Mouse (Mus musculus) retina, postnatal 1 day (tissue): ENCODE data around the gene Ankfn1.

ENCODE experiments used
- DNase-seq: peaks from one replicate; pipeline ENCODE4 v3.0.0-alpha.2; 2012

Ankfn1 gene

DNA sequence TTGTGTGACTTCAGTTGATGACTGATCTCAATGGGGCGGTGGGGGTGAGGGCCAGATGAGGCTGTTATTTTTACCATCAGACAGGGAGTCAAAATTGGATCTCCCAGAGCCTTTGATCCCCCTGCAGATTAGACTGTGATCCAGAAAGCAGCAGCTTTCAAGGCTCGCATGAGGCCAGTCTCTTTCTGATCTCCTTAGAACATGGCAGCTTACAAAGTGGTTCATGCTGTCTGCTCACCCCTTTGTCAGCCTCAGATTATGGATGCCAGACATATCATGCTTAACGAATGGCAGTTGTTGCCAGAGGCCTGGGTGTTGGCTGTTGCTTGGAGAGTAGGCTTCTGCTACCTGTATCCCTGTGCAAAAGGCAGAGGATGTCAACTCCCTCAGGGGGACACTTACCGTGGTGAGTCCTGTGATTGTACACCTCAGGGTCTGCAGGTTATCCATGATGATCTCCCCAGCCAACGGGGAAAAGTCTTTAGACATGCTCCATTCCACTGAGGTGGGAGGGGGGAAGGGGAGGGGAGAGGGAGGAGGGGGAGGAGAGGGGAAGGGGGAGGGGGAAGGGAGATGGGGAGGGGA, 321.7 kb downstream of the Ankfn1 start:
- peak; percentile 86 for DNase-seq

DNA sequence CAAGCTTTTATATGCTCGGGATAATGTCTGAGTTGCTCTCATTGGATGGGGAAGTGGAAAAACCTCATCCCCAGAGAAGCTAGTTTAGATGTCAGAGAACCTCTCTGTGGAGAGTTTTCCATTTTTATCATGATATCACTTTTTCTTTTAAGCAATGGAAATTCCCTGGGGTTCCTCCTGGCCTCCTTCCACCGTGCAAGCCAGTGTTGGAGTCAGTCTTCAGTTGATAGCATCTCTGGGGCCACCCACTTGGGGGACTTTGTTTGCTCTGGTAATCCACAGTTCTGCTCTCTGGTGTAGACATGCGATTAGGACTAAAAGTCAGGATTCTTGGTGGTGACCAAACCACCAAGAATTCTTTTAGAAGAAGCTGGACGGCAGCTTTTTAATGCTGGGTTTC, 322.8 kb downstream of the Ankfn1 start:
- no peak for DNase-seq

DNA sequence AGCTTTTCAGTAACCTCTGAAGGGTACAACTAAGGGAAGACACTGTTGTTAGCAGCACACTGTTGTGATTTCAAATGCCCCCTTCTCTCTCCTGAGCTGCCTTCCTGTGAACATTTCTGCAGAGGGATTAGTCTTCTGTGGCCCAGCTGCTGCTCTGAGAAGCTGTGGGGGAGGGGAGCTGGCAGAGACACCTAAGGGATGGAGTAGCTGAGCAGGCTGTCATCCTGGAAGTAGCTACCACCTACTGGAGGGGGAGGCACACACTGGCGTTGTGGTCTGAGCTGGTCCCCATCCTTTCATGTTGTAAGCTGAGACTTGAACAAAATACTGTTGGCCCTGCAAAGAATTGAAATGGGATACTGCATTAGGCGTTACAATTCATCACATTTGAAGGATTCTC, 324.6 kb downstream of the Ankfn1 start:
- peak; percentile 78 for DNase-seq

DNA sequence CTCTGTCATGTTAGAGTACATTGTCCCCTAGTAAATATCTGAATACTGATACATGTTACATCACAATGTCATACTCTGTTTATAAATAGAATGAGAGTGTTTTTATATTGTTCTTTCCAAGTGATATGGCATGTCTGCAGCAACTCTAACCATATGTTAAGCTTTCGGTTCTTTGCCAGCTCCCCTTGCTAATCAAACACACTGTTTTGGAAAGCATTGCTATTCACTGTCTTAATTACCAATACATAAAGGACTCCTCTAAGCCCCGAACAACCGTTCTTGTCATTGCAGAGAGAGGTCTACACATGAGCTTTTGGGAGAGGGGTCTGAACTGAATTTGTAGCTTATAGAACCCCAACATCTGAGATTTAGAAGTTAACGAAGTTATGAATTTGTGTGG, 327.0 kb downstream of the Ankfn1 start:
- no peak for DNase-seq

DNA sequence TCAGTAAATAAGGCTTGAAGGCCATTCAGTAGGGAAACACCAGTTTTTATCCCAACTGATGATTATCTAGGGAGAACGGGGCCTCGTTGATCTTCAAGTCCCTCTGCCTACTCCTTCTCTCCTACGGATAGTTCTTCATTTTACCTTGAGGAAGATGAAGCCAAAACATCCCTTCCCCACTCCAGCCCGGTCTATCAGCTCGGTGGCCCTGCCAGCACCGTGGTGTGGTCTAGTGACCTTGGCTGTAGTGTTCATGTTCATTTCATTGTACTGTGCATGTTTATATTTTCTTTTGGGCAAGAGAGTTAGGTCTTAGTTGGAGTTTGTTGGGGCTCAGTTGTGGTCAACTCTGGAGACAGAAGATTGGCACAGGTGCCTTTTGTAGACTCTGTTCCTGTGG, 328.5 kb downstream of the Ankfn1 start:
- no peak for DNase-seq

DNA sequence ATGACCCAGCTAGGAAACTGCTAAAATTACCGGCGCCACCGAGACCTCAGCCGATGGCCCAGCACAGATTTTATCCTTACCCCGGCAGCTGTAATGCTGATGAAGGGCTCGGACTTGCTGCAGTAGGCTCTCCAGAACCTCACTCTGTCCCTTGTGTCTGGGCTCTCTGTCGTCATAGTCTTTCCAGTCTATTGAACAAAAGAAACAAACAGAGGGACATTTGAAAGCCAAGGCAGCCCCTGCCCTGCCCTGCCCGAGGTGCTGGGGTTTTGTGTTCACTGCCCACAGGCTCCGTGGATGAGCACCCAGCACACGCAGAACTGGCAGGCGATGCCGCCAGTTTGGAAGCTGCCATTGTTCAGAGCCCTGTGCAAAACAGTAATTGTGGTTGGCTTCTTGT, 330.0 kb downstream of the Ankfn1 start:
- DNase-seq, result peak; percentile 21

DNA sequence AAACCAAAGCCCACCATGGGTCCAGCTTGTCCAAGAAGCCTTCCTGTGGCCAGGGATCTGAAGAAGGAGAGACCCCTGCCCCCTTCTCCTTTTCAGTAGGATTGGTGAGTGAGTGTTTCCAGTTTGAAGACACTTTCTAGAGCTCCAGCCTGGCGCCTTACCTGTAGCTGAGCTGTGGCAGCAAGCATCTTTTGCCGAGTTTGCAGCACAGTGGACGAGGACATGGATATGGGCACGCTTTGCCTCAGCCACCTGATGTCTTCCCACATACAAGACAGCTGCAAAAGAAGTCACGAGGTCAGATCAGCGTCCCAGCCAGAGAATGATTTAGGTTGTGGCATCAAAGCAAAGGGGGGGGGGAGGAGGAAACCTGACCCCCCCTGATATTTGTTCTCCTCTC, 336.9 kb downstream of the Ankfn1 start:
- DNase-seq, result no peak

DNA sequence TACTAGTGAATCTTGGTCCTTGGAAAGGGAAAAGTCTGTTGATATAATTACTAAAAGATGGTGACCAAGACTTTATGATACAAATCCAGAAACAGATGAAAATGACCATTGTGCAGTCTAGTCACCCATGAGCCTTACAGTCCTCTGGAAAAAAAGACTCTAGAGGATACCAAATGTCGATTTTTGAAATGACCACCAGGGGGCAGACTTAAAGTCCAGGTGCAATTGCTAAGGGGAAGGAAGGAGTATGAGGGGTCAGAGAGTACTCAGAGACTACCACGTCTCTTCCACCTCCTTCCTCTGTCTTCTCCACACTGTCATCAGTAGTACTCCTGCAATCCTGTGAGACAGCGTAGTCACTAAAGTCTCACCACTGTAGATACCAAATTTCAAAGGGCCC, 353.1 kb downstream of the Ankfn1 start:
- DNase-seq, result peak; percentile 63

DNA sequence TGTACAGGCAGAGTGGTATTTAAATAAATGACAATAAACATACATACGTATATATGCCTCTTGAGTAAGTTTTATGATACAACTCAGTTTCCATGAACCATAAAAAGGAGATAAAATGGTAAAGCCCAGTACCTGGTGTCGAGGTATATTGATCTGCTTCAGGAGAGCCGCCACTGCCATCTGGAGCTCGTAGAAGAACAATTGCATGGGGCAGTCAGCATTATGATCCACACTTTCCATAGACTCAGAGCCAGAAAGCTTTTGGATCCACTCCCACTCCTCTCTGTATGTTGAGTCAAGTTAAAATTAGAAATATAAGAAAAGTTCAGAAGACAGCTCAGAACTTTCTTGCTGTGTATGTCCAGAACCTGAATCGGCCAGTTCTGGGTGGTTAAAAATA, 354.8 kb downstream of the Ankfn1 start:
- DNase-seq, result no peak

DNA sequence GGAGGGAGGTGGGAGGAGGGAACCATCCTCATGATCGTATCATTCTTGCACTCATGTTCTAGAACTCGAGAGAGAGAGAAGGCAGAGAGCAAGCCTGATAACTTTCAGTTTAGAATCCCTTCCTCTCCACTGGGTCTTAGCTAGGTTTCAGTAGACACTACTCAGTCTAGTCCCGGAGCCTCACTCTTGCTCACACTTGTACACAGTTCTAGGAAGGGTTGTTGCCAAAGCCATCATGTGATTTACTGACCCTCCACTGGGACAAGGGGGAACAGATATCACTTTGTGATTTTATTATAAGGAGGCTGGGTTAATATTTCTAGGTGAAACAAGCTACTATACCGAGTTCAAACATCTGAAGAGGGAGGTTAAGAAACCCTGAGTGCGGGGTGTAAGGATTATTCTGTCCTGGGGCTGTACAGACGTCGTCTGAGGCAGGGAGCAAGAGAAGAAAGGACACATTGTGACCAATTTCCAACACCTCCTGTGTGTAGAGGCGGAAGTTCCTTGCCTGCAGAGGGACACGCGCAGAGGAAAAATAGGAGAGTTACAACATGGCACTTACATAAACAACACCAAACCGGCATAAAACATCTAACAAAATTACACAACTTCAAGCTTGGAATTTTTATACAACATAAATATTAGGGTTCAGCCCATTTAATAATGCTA, 356.6 kb downstream of the Ankfn1 start:
- no peak for DNase-seq

DNA sequence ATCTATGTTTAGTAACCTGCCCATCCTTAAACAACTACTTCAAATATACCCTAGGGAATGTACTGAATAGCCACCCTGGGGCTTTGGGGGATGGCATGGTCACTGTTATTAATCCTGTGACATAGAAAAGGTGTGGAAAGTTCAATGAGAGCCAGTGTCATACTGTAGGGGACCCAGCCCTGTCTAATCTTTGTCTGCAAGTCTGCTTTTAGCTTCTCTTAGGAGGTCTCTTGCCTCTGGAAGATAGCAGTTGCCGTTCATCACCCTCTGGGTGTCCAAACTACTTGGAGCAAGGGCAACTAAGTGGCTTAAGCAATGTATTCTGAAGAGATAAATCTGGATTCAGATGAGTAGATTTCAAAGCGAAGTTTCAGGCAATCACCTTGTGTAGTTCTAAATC, 357.6 kb downstream of the Ankfn1 start:
- no peak for DNase-seq

DNA sequence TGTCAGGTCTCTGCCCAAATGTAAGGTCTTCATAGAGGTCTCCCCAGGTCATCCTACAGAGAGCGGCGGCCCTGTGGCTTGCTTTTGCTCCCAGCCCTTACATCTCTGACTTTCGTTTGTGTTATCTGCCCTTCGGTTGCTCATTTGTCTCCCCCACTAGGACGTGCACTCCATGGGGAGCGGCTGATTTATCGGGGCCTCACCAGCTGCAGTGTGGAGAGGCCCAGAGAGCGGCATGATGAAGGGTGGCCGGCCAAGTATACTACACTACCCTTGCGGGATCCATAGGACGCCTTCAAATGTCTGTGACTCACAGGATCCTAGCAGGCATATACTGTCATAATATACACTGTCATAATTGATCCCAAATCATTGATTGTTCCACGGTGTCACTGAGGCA, 358.8 kb downstream of the Ankfn1 start:
- DNase-seq, result no peak

DNA sequence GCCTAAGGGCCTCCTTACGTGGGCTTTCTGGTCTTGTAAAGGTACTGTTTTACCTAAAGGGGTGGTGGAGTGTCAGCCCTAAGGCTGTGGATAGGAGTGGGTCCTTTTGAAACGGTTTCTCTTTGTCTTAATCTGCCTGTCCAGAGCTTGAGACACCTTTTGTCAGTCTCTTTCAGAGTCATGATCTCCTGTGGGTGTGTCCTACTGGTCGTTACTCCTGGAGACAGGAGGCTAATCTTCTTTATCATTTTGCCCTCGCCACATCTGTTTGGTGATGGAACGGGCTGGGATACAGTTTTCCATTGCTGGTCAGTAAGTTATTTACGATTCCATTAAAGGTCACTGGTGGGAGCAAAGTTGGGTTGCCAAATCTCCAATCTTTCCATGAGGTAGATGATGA, 360.7 kb downstream of the Ankfn1 start:
- DNase-seq, result no peak

DNA sequence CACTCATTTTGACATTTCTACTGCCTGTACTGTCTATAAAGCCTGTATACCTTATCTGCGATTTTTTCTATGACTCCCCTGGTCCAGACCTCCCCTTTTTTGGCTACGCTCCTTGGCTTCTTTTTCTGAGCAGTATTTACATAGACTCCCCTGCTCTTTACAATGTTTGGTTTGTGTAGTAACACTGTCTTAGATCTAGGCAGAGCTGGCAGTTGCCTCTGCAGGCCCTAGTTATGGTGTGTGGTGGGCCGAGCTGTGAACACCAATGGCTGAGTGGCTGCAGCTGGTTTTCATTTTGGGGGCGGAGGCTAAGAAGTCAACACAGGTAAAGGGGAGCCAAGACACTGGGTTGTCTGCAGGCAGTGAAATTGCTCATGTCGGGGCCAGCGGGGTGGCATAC, 368.7 kb downstream of the Ankfn1 start:
- DNase-seq, result no peak

DNA sequence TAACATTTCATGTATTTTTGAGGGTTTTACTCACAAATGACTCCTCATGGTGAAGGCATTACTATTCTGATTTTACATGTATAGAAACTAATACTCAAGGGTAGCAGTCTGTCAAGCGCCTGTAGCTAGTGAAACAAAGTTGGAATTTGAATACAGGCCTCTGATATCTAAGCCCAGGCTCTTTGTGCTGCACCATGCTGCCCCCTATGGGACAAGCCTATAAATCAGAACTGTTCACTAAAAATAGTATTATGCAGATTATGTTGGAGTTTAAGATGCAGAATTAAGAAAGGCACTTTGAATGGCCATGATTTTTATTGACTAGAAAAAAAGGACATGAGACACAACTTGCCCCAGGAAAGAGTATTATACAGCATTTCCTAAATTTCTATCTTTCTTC, 373.0 kb downstream of the Ankfn1 start:
- DNase-seq, result no peak

DNA sequence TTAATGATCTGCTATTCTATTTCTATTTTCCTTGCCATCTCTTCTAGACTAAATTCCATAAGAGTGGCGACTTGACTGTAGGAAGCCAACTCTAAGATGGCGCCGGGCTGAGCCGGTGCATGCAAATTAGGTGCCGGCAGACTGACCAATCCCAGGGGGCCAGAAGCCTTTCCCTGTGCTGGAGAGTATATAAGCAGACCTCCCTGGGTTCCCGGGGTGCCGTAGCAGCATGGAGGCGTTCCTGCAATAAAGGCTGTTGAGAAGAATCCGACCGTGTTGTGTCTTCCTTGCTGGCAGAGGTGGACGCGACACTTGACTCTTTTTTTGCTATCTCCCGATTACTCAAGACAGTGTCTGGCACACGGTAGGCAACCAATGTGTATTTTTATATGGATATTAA, 374.0 kb downstream of the Ankfn1 start:
- no peak for DNase-seq

DNA sequence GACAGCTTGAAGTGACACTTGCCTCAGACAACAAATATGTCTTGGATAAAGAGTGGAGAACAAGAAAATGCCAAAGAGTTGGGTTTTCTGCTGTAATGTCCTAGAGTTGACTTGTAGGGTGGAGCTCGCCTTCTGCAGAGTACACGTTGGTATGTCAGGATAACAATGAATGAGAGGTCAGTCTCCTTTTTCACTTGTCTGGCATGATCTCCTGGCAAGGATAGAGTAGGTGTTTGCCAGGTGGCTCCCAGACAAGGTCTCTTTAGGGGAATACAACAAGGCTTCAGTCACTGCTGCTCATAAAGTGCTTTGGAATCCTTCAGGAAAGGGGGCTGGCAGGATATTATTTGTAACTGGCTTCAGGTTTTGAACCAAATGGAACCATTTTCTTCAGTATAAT, 388.6 kb downstream of the Ankfn1 start:
- DNase-seq, result no peak

DNA sequence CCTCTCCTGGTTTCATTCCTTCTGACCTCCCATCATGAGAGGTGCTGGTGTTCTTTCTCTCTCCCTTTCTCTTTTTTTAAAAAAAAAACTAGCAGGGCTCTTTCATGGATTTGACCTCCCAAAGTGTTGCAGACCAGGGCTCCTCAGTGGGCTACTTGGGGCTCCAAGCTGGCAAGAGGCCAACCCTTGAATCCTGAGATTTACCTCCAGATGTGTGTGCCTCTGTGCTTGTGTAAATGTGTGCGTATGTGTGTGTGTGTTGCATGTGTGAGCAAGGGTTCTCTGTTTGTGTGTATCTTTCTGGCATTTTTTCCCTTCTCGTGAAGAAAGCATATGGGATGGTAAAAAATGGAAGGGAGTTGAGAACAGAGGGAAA, 394.8 kb downstream of the Ankfn1 start:
- DNase-seq, result no peak

DNA sequence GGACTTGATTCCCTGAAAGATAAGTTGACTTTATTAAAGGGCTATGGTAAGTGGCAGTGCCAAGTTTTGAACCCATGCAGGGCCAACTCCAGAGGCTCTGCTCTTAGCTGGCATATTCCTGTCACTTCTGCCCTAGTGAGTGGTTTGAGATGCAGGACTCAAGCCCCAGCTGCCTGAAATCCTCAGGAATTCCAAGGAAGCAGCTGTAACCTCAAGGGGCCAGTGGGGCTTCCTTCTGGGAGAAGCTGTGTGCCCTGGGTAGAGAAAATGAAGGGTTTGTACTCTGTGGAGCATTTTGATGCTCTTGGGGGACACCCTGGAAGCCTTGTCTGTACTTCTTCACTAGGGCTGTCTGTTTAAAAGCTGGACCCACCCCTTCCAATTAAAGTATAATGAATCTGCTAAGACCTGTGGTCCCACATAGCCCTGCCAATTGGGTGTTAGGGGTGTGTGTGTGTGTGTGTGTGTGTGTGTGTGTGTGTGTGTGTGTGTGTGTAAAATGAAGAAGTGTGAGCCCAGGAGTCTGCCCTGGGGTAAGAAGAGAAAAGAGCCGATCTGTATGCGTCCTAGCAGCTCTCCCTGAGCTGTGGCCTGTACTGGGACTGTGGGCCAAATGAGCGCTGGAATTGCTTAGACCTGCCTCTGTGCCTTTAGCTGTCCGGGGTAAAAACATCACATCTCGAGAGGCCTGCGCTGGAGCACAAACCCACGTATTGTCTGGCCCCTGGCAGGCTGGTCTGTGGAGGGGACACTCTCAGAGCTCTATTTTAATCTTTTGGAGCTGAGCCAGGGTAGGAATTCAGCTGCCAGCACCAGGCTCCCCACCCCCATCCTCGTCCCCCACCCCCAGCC, 395.4 kb downstream of the Ankfn1 start:
- peak; percentile 87 for DNase-seq

DNA sequence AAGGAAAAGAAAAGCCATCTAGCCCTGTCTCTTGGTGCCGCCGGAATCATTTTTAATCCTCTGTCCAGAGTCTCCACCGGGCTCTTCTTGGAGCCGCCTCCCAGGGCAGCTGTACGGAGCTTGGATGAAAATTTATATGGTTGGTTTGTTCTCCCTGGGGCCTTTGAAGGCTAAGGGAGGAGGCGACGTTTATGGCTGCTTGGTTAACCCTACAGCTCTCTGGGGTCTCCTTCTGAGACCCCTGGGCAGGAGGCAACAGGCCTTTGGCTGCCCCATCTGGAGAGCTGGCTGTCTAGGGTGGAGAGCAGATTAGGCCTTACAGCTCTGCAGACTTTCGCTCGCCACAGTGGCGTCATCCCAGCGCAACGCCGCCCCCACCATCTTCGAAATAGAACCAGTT, 406.5 kb downstream of the Ankfn1 start:
- peak; percentile 12 for DNase-seq

DNA sequence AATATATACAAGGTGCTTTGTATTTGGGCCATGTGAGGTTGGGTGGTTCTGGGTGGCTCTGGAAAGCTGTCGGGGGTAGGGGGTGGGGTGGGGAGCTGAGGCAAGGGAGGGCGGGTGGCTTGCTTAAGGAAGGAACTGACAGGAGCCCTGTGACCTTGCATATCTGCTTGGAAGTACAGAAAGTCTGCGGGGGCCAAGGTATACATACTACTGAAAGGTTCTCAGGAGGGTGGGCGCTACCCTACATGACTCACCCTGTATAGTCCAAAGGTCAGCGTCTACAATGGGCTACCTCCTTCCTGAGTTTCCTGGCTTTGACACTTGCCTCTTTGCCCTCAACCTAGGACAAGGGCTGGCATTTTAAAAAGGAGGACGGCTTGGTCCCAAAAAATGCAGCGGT, 407.1 kb downstream of the Ankfn1 start:
- no peak for DNase-seq

DNA sequence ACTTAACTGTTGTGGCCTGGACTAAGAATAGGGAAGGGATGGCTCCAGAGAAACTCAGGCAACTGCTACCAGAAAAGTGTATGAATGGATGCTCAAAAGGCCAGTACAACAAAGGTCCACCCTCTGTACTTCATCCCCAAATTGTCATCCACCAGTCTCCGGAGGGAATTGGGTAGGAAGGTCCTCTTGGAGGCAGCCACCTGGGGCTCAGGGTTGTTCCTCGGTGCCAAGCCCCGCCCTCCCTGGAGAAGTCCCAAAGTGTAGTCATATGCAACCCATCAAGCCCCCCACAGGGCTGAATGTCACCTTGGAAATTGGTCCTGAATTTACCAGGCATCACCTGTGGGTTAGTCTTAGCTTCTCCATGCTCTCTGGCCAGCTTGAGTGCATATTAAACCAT, 413.5 kb downstream of the Ankfn1 start:
- DNase-seq, result no peak

DNA sequence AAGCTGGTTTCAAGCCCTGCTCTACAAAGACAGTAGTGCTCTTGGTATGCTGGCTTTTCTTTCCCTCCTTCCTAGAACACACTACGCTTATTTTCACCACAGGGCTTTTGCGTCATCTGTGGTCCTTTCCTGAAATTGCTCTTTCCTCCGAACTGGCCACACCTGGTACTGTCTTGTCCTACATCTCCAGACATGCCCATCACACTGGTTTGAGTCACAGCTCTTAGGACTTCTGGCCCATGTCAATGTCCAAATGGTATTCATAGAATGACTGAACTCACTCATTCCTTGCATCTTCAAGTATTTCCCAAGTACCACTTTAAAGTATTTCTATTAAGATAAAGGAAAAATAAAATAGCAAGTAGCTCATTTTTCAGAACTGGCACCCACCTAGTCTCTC, 416.6 kb downstream of the Ankfn1 start:
- no peak for DNase-seq

DNA sequence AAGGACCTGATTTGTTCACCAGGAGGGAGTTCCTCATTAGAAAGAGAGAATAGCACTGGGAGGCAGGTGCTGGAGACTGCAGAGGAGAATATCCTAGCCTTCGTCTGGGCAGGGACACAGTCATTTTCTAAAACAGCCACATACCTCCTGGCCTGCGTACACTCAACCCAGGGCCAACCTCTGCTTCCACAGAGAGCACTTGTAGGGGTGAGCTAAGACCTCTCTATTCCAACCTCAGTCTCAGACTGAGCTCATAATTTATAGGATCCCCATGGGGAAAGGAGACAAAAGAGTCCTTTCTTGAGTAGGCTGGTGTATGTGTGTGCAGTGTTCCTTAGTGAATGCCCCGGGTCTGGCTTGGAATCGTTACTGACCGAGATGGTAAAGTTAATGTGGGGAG, 418.9 kb downstream of the Ankfn1 start:
- DNase-seq, result no peak
